Mouse (Mus musculus) forebrain, postnatal 0 days (tissue): ENCODE results near the gene Pabpn1. TPM values are rescaled to one million over a fixed set of nuclear protein-coding genes. Genes with fewer than 3 reads are reported as not detected.

Source experiments
- ATAC-seq: fragments of 200-750 bp; cut with Nextera tagmentation; 2 replicates; pipeline ENCODE4 v1.8.0; 2017; ENCODE audit warnings: mild to moderate bottlenecking, moderate library complexity
- DNase-seq: peaks from one replicate; pipeline ENCODE4 v3.0.0-alpha.2; 2015
- H3K27ac ChIP-seq: fragments of 300-500 bp; sonication (generic); 2 replicates; pipeline ENCODE4 v1.5.1; 2014; ENCODE audit warnings: low read depth, mild to moderate bottlenecking, antibody characterized with exemption, low read length, moderate library complexity, mixed read lengths
- H3K27me3 ChIP-seq: fragments of 300-500 bp; sonication (generic); 2 replicates; pipeline ENCODE4 v1.6.1; 2014; ENCODE audit warnings: mild to moderate bottlenecking, low read length, mixed read lengths; ENCODE audit not compliant: insufficient read depth
- H3K36me3 ChIP-seq: fragments of 300-500 bp; sonication (generic); 2 replicates; pipeline ENCODE4 v1.6.1; 2014; ENCODE audit warnings: mild to moderate bottlenecking, moderate library complexity; ENCODE audit not compliant: insufficient read depth
- H3K4me1 ChIP-seq: fragments of 300-500 bp; sonication (generic); 2 replicates; pipeline ENCODE4 v1.6.1; 2014; ENCODE audit warnings: antibody characterized with exemption; ENCODE audit not compliant: insufficient read depth
- H3K4me2 ChIP-seq: fragments of 300-500 bp; sonication (generic); 2 replicates; pipeline ENCODE4 v1.6.1; 2014; ENCODE audit warnings: low read depth, mild to moderate bottlenecking, moderate library complexity
- H3K4me3 ChIP-seq: fragments of 300-500 bp; sonication (generic); 2 replicates; pipeline ENCODE4 v1.5.1; 2014; ENCODE audit warnings: low read depth, low read length, mixed read lengths
- H3K9ac ChIP-seq: fragments of 300-500 bp; sonication (generic); 2 replicates; pipeline ENCODE4 v1.6.1; 2014; ENCODE audit warnings: mild to moderate bottlenecking
- H3K9me3 ChIP-seq: fragments of 300-500 bp; sonication (generic); 2 replicates; pipeline ENCODE4 v1.6.1; 2016; ENCODE audit warnings: low read length
- CTCF ChIP-seq: sonication (generic); IDR thresholded peaks from 2 replicates; pipeline ENCODE4 v1.5.1; 2016; ENCODE audit warnings: antibody characterized with exemption, control low read depth, low read depth
- WGBS: fragments of 180-500 bp; shearing (Covaris S2); extraction: QIAGEN DNeasy Blood & Tissue Kit; methylation state at CpG from one replicate; pipeline ENCODE4 v1.1.7; 2014; 5-methylcytosine and 5-hydroxymethylcytosine counted together
- polyA plus RNA-seq: library from polyadenylated mRNA; unstranded; fragments of >200 nt; fragmentation: Nextera tagmentation; extraction: Ambion mirVana; gene quantifications from 2 replicates; pipeline ENCODE4 v1.2.1, GENCODE M21; 2015
- total RNA-seq: library from RNA; depleted of rRNA; stranded (reverse); fragments of >200 nt; gene quantifications from 2 replicates; pipeline ENCODE4 v1.2.3, GENCODE M21; 2014

Pabpn1 gene
- total and polyA plus RNA-seq, 2 experiments from 2014 or later = 113 to 126 TPM

- no peaks in the 10 kb centered on the region for H3K36me3 ChIP-seq
- ATAC-seq (no peak), DNase-seq (no peak)
- 15% methylated on average over 21 of the region's 21 CpGs for WGBS
- H3K9ac ChIP-seq = peak overlapping the region; percentile 81
- H3K4me1 ChIP-seq = 0 out of 2 replicates have a peak, but pooled peaks cover 4% of the 10 kb centered on the region
- peak overlapping the region; percentile 86 for H3K4me2 ChIP-seq
- H3K4me3 ChIP-seq = peak overlapping the region; percentile 90
- H3K27me3 ChIP-seq = no peaks in the 10 kb centered on the region
- H3K9me3 ChIP-seq = no peaks in the 10 kb centered on the region
- 0 out of 2 replicates have a peak, but pooled peaks have one; percentile 1 for TF ChIP-seq CTCF
- peak overlapping the region; percentile 50; the same call in 1 of the 2 replicates for H3K27ac ChIP-seq
Measured at GRCm38 (mm10) chr14:54864313-54865036, 27.8 kb upstream of the Pabpn1 start.

- 76% methylated on average over 5 of the region's 5 CpGs for WGBS
- Histone ChIP-seq H3K4me1 (0 out of 2 replicates have a peak, but pooled peaks cover 4% of the 10 kb centered on the region), H3K9ac (no peak overlapping the region), H3K36me3 (no peaks in the 10 kb centered on the region), H3K4me2 (no peak overlapping the region), H3K27me3 (no peaks in the 10 kb centered on the region), H3K4me3 (no peak overlapping the region), H3K27ac (no peak overlapping the region), H3K9me3 (no peaks in the 10 kb centered on the region)
- DNase-seq = no peak
- TF ChIP-seq CTCF = no peak
- no peak for ATAC-seq
Measured at GRCm38 (mm10) chr14:54865626-54866025, 26.7 kb upstream of the Pabpn1 start.

GRCm38 (mm10) chr14:54866268-54866667, 26.0 kb upstream of the Pabpn1 start:
- 54% methylated on average over 3 of the region's 3 CpGs for WGBS
- Histone ChIP-seq H3K36me3 (no peaks in the 10 kb centered on the region), H3K27ac (no peak overlapping the region), H3K4me2 (no peak overlapping the region), H3K9me3 (no peaks in the 10 kb centered on the region), H3K9ac (no peak overlapping the region), H3K4me3 (no peak overlapping the region), H3K4me1 (0 out of 2 replicates have a peak, but pooled peaks cover 4% of the 10 kb centered on the region), H3K27me3 (no peaks in the 10 kb centered on the region)
- ATAC-seq (no peak), DNase-seq (no peak)
- TF ChIP-seq CTCF = no peak

- 49% methylated on average over 5 of the region's 5 CpGs for WGBS
- Histone ChIP-seq H3K27ac (no peak overlapping the region), H3K4me1 (0 out of 2 replicates have a peak, but pooled peaks cover 4% of the 10 kb centered on the region), H3K9me3 (no peaks in the 10 kb centered on the region), H3K9ac (no peak overlapping the region), H3K36me3 (no peaks in the 10 kb centered on the region; the same call in 1 of the 2 replicates), H3K4me3 (no peak overlapping the region), H3K27me3 (no peaks in the 10 kb centered on the region), H3K4me2 (no peak overlapping the region)
- ATAC-seq = no peak
- DNase-seq = peak; percentile 11
- TF ChIP-seq CTCF = peak; percentile 53
Measured at GRCm38 (mm10) chr14:54866936-54867335, 25.4 kb upstream of the Pabpn1 start.

- WGBS = 85% methylated on average over 4 of the region's 4 CpGs
- Histone ChIP-seq H3K9me3 (no peaks in the 10 kb centered on the region), H3K27ac (no peak overlapping the region), H3K27me3 (no peaks in the 10 kb centered on the region), H3K4me3 (no peak overlapping the region), H3K9ac (no peak overlapping the region), H3K36me3 (peaks cover 3% of the 10 kb centered on the region; the same call in 1 of the 2 replicates), H3K4me2 (no peak overlapping the region), H3K4me1 (0 out of 2 replicates have a peak, but pooled peaks cover 4% of the 10 kb centered on the region)
- no peak for ATAC-seq
- no peak for DNase-seq
- no peak for TF ChIP-seq CTCF
Measured at GRCm38 (mm10) chr14:54868026-54868425, 24.3 kb upstream of the Pabpn1 start.

GRCm38 (mm10) chr14:54870861-54871260, 21.4 kb upstream of the Pabpn1 start, which contains the start of gene Homez:
Homez (minus strand) TSS chr14:54870961.
- Histone ChIP-seq H3K4me3 (no peak within 1 kb of the TSS), H3K9me3 (no peaks in the 10 kb centered on the region), H3K36me3 (peaks cover 3% of the 10 kb centered on the region; the same call in 1 of the 2 replicates), H3K9ac (no peak within 1 kb of the TSS), H3K4me2 (no peak within 1 kb of the TSS), H3K4me1 (peaks cover 3% of the 10 kb centered on the region; the same call in 1 of the 2 replicates), H3K27me3 (no peaks in the 10 kb centered on the region), H3K27ac (no peak within 1 kb of the TSS)
- no peak for TF ChIP-seq CTCF
- WGBS = 91% methylated on average over 5 of the region's 5 CpGs
- DNase-seq (no peak), ATAC-seq (no peak)

GRCm38 (mm10) chr14:54874165-54874564, 18.1 kb upstream of the Pabpn1 start:
- 93% methylated on average over 3 of the region's 3 CpGs for WGBS
- H3K4me2 ChIP-seq = no peak overlapping the region

More at GRCm38 (mm10) chr14:54874165-54874564, 18.1 kb upstream of the Pabpn1 start:
- Histone ChIP-seq H3K27ac (no peak overlapping the region), H3K9me3 (no peaks in the 10 kb centered on the region), H3K27me3 (no peaks in the 10 kb centered on the region), H3K36me3 (peaks cover 3% of the 10 kb centered on the region; the same call in 1 of the 2 replicates), H3K4me3 (no peak overlapping the region), H3K4me1 (peaks cover 4% of the 10 kb centered on the region; the same call in 1 of the 2 replicates), H3K9ac (no peak overlapping the region)
- no peak for DNase-seq
- no peak for ATAC-seq
- no peak for TF ChIP-seq CTCF
